Mouse (Mus musculus): ENCODE results near the gene Glod5.

GRCm38 (mm10) chrX:8020111-8020778 lies 2.0 kb upstream of the Glod5 start:
- no peak for TF ChIP-seq POLR2A (IDR thresholded peaks at IDR 0.05; ENCODE audit: low read depth, low read length)
- TF ChIP-seq CTCF (IDR thresholded peaks at IDR 0.05; ENCODE audit: extremely low read depth, insufficient read length, insufficient replicate concordance, low read depth, low read length): no peak
